Mouse (Mus musculus) stomach, embryonic 14.5 days (tissue): ENCODE results near the gene Lsm12. TPM values are rescaled to one million over a fixed set of nuclear protein-coding genes. Genes with fewer than 3 reads are reported as not detected.

Experiments used
- ATAC-seq: fragments of 200-750 bp; cut with Nextera tagmentation; 2 replicates; pipeline ENCODE4 v1.8.0; 2017; ENCODE audit warnings: low read depth, moderate TSS enrichment; ENCODE audit not compliant: insufficient number of reproducible peaks, insufficient read depth, low FRiP score
- H3K27ac ChIP-seq: fragments of 300-500 bp; sonication (generic); 2 replicates; pipeline ENCODE4 v1.5.1; 2014; ENCODE audit warnings: mild to moderate bottlenecking, low read length, moderate library complexity, mixed read lengths
- H3K27me3 ChIP-seq: fragments of 300-500 bp; sonication (generic); 2 replicates; pipeline ENCODE4 v1.6.1; 2014; ENCODE audit warnings: low read length, control low read depth, mixed read lengths; ENCODE audit not compliant: control insufficient read depth, insufficient read depth
- H3K36me3 ChIP-seq: fragments of 300-500 bp; sonication (generic); 2 replicates; pipeline ENCODE4 v1.6.1; 2014; ENCODE audit warnings: mild to moderate bottlenecking, control low read depth, low read length, moderate library complexity, mixed read lengths; ENCODE audit not compliant: control insufficient read depth, insufficient read depth
- H3K4me1 ChIP-seq: fragments of 300-500 bp; sonication (generic); 2 replicates; pipeline ENCODE4 v1.6.1; 2014; ENCODE audit warnings: low read length, control low read depth, mixed read lengths; ENCODE audit not compliant: control insufficient read depth, insufficient read depth
- H3K4me2 ChIP-seq: fragments of 300-500 bp; sonication (generic); replicated peaks from 2 replicates; pipeline ENCODE4 v1.6.1; 2014; ENCODE audit warnings: low read depth, low read length, control low read depth
- H3K4me3 ChIP-seq: fragments of 300-500 bp; sonication (generic); 2 replicates; pipeline ENCODE4 v1.5.1; 2014; ENCODE audit warnings: low read depth, low read length, control low read depth
- H3K9ac ChIP-seq: fragments of 300-500 bp; sonication (generic); replicated peaks from 2 replicates; pipeline ENCODE4 v1.6.1; 2014; ENCODE audit warnings: low read depth, mild to moderate bottlenecking, control low read depth, low read length, moderate library complexity, mixed read lengths
- H3K9me3 ChIP-seq: fragments of 300-500 bp; sonication (generic); 2 replicates; pipeline ENCODE4 v1.6.1; 2016; ENCODE audit warnings: low read depth, low read length, control low read depth; ENCODE audit not compliant: control insufficient read depth
- WGBS: fragments of 180-500 bp; shearing (Covaris S2); extraction: QIAGEN DNeasy Blood & Tissue Kit; methylation state at CpG from one replicate; pipeline ENCODE4 v1.1.7; 2014; 5-methylcytosine and 5-hydroxymethylcytosine counted together
- polyA plus RNA-seq: library from polyadenylated mRNA; unstranded; fragments of >200 nt; fragmentation: Nextera tagmentation; extraction: Ambion mirVana; gene quantifications from 2 replicates; pipeline ENCODE4 v1.2.1, GENCODE M21; 2014

Gene Lsm12
- polyA plus RNA-seq, 1 experiment from 2014 or later: 88.2 TPM

GRCm38 (mm10) chr11:102156039-102156785, 28.9 kb downstream of the Lsm12 start, which contains the start of gene Tmem101:
Gene Tmem101 (minus strand): TSS chr11:102156404.
- Histone ChIP-seq H3K27ac (peak within 1 kb of the TSS; percentile 40; the same call in 1 of the 2 replicates), H3K4me1 (peaks cover 6% of the 10 kb centered on the region), H3K4me3 (peak within 1 kb of the TSS; percentile 60), H3K9me3 (no peaks in the 10 kb centered on the region), H3K27me3 (no peaks in the 10 kb centered on the region), H3K36me3 (peaks cover 9% of the 10 kb centered on the region; the same call in 1 of the 2 replicates), H3K4me2 (peak within 1 kb of the TSS; percentile 92), H3K9ac (peak within 1 kb of the TSS; percentile 53)
- WGBS: under 1% methylated on average over 37 of the region's 37 CpGs
- ATAC-seq: peak; percentile 76; the same call in 1 of the 2 replicates

GRCm38 (mm10) chr11:102147213-102147989, 37.7 kb downstream of the Lsm12 start:
- H3K4me2 ChIP-seq: no peak overlapping the region; the same call in 1 of the 2 replicates
- no peak overlapping the region for H3K9ac ChIP-seq
- no peak overlapping the region for H3K4me3 ChIP-seq
- 12% methylated on average over 34 of the region's 34 CpGs for WGBS
- H3K36me3 ChIP-seq: no peaks in the 10 kb centered on the region; the same call in 1 of the 2 replicates
- no peaks in the 10 kb centered on the region for H3K9me3 ChIP-seq
- no peak overlapping the region for H3K27ac ChIP-seq
- ATAC-seq: no peak
- H3K4me1 ChIP-seq: peaks cover 14% of the 10 kb centered on the region; the same call in 1 of the 2 replicates
- peaks cover 42% of the 10 kb centered on the region for H3K27me3 ChIP-seq

- no peak overlapping the region for H3K27ac ChIP-seq
- H3K9me3 ChIP-seq: no peaks in the 10 kb centered on the region
- H3K27me3 ChIP-seq: peaks cover 42% of the 10 kb centered on the region
- H3K36me3 ChIP-seq: no peaks in the 10 kb centered on the region
- 7% methylated on average over 17 of the region's 17 CpGs for WGBS
- ATAC-seq: no peak
- H3K4me2 ChIP-seq: no peak overlapping the region
- H3K9ac ChIP-seq: no peak overlapping the region
- peak overlapping the region; percentile 28; the same call in 1 of the 2 replicates for H3K4me3 ChIP-seq
- H3K4me1 ChIP-seq: peaks cover 14% of the 10 kb centered on the region; the same call in 1 of the 2 replicates
Measured at GRCm38 (mm10) chr11:102146531-102146930, 38.6 kb downstream of the Lsm12 start.

- H3K36me3 ChIP-seq: no peaks in the 10 kb centered on the region
- peak overlapping the region; percentile 28 for H3K4me3 ChIP-seq
- H3K27me3 ChIP-seq: peaks cover 42% of the 10 kb centered on the region
- H3K27ac ChIP-seq: no peak overlapping the region
- H3K4me2 ChIP-seq: 0 out of 2 replicates have a peak overlapping the region, but pooled peaks have one; percentile 38
- WGBS: 8% methylated on average over 16 of the region's 16 CpGs
- no peak for ATAC-seq
- H3K4me1 ChIP-seq: peaks cover 14% of the 10 kb centered on the region; the same call in 1 of the 2 replicates
- H3K9me3 ChIP-seq: no peaks in the 10 kb centered on the region
- H3K9ac ChIP-seq: no peak overlapping the region
Measured at GRCm38 (mm10) chr11:102146005-102146404, 39.1 kb downstream of the Lsm12 start.

- ATAC-seq: no peak
- H3K36me3 ChIP-seq: no peaks in the 10 kb centered on the region
- peaks cover 14% of the 10 kb centered on the region; the same call in 1 of the 2 replicates for H3K4me1 ChIP-seq
- H3K9ac ChIP-seq: no peak within 1 kb of the TSS
- H3K27me3 ChIP-seq: peaks cover 42% of the 10 kb centered on the region
- peak within 1 kb of the TSS; percentile 38 for H3K4me2 ChIP-seq
- no peaks in the 10 kb centered on the region for H3K9me3 ChIP-seq
- WGBS: 3% methylated on average over 41 of the region's 50 CpGs
- peak within 1 kb of the TSS; percentile 28 for H3K4me3 ChIP-seq
- H3K27ac ChIP-seq: no peak within 1 kb of the TSS
Measured at GRCm38 (mm10) chr11:102145471-102146001, 39.6 kb downstream of the Lsm12 start, which contains the start of gene Nags. Gene Nags (plus strand): TSS chr11:102145513.

- H3K9me3 ChIP-seq: no peaks in the 10 kb centered on the region
- no peak; the same call in 1 of the 2 replicates for ATAC-seq
- 23% methylated on average over 13 of the region's 13 CpGs for WGBS
- peak overlapping the region; percentile 28 for H3K4me3 ChIP-seq
- H3K27me3 ChIP-seq: peaks cover 42% of the 10 kb centered on the region
- H3K36me3 ChIP-seq: no peaks in the 10 kb centered on the region
- peaks cover 14% of the 10 kb centered on the region; the same call in 1 of the 2 replicates for H3K4me1 ChIP-seq
- no peak overlapping the region for H3K9ac ChIP-seq
- peak overlapping the region; percentile 38 for H3K4me2 ChIP-seq
- H3K27ac ChIP-seq: no peak overlapping the region
Measured at GRCm38 (mm10) chr11:102144957-102145470, 40.1 kb downstream of the Lsm12 start.

GRCm38 (mm10) chr11:102142355-102142754, 42.7 kb downstream of the Lsm12 start:
- peaks cover 14% of the 10 kb centered on the region; the same call in 1 of the 2 replicates for H3K4me1 ChIP-seq
- no peaks in the 10 kb centered on the region for H3K36me3 ChIP-seq
- WGBS: 53% methylated on average over 7 of the region's 7 CpGs
- no peak for ATAC-seq
- no peak overlapping the region for H3K9ac ChIP-seq
- H3K9me3 ChIP-seq: no peaks in the 10 kb centered on the region
- H3K4me3 ChIP-seq: no peak overlapping the region
- H3K27me3 ChIP-seq: peaks cover 28% of the 10 kb centered on the region
- H3K27ac ChIP-seq: no peak overlapping the region
- no peak overlapping the region for H3K4me2 ChIP-seq

- no peaks in the 10 kb centered on the region for H3K9me3 ChIP-seq
- H3K4me1 ChIP-seq: peaks cover 6% of the 10 kb centered on the region; the same call in 1 of the 2 replicates
- H3K27me3 ChIP-seq: peaks cover 9% of the 10 kb centered on the region
- 3% methylated on average over 5 of the region's 5 CpGs for WGBS
- no peak overlapping the region for H3K27ac ChIP-seq
- H3K9ac ChIP-seq: no peak overlapping the region
- no peak overlapping the region for H3K4me2 ChIP-seq
- ATAC-seq: no peak
- no peaks in the 10 kb centered on the region for H3K36me3 ChIP-seq
- no peak overlapping the region for H3K4me3 ChIP-seq
Measured at GRCm38 (mm10) chr11:102140508-102140907, 44.6 kb downstream of the Lsm12 start.
